Mouse (Mus musculus): ENCODE data around the gene Pdcl3. TPM values are rescaled to one million over a fixed set of nuclear protein-coding genes. Genes with fewer than 3 reads are reported as not detected.

Pdcl3 gene
- polyA plus RNA-seq, 1 experiment from 2014 or later: 156 TPM

DNA sequence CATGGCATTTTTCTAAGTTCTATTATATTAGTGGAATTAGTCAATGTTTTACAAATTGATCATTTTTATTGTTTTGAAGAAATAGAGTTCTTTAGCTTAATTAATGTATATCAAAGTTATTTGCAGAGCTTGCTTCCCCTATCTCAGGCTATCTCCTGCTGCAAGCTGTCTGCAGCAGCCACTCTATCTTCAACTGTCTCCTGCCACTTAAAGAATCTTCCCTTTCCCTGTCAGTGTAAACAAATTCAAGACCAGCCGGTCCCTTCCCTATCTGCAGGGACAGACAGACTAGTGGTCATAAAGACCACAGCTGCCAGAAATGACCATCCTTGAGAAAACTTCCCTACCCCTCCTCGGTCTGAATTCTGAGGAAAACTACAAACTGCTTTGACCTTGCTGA is 1.5 kb upstream of the Pdcl3 start:
- H3K4me2 ChIP-seq (ENCODE audit: low read length): no peak overlapping the region
- peaks cover 7% of the 10 kb centered on the region for H3K4me1 ChIP-seq (ENCODE audit: control insufficient read depth, insufficient read depth, low read length)
- 90% methylated on average over 2 of the region's 2 CpGs for WGBS
- no peaks in the 10 kb centered on the region for H3K36me3 ChIP-seq (ENCODE audit: control insufficient read depth, insufficient read depth, low read length)
- H3K9ac ChIP-seq (ENCODE audit: low read length): no peak overlapping the region
- H3K4me3 ChIP-seq (ENCODE audit: low read depth, low read length): no peak overlapping the region
- H3K27ac ChIP-seq (ENCODE audit: low read depth, low read length): no peak overlapping the region
- no peaks in the 10 kb centered on the region for H3K27me3 ChIP-seq (replicated peaks; ENCODE audit: control insufficient read depth, insufficient read depth, low read length)
- ATAC-seq (no peak), DNase-seq (ENCODE audit: low spot score) (no peak)
- no peaks in the 10 kb centered on the region for H3K9me3 ChIP-seq (replicated peaks; ENCODE audit: control insufficient read depth, low read length)

DNA sequence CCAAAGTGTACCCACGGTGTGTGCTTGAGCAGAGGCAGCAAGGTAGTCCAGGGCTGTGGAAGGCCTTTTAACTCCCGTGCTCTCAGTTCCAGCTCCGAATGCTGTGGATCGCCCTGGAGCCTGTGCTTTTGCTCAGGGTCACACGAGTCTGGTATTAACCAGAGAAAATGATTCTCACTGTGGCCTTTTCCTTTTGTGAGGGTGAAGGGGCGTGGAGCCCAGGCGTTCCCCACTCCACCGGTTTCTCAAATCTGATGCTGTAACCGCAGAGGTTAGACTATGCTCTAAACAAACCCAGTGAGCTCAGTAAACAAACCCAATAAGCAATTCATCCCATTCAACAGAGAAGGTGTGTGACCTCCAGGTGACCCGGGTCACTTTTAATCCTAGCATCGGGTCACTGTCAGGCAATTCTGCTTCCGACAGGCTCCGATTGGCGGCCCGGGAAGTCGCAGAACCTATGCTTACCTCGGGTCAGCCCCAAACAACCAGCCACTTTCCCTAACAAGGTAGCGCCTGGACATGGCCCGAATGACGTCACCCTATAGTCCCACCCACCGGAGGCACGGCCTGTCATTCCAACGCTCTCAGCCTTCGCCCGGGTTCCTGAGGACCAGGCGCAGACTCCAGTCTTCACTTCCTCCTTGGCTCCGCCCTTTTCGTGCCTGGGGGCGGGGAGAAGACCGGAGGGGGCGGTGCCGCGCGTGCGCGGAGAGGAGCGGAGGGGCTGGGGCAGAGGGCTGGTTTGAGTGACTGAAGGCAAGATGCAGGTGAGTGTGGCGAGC is 1.9 kb downstream of the Pdcl3 start:
- Histone ChIP-seq H3K4me3 (ENCODE audit: low read depth, low read length) (peak overlapping the region; percentile 74), H3K27ac (ENCODE audit: low read depth, low read length) (peak overlapping the region; percentile 6; the same call in 1 of the 2 replicates), H3K4me1 (ENCODE audit: control insufficient read depth, insufficient read depth, low read length) (peaks cover 7% of the 10 kb centered on the region), H3K9me3 (replicated peaks; ENCODE audit: control insufficient read depth, low read length) (no peaks in the 10 kb centered on the region), H3K9ac (ENCODE audit: low read length) (peak overlapping the region; percentile 78), H3K4me2 (ENCODE audit: low read length) (peak overlapping the region; percentile 87), H3K36me3 (ENCODE audit: control insufficient read depth, insufficient read depth, low read length) (peaks cover 9% of the 10 kb centered on the region; the same call in 1 of the 2 replicates), H3K27me3 (replicated peaks; ENCODE audit: control insufficient read depth, insufficient read depth, low read length) (no peaks in the 10 kb centered on the region)
- 4% methylated on average over 38 of the region's 38 CpGs for WGBS
- peak; percentile 99 for ATAC-seq
- peak; percentile 98 for DNase-seq (ENCODE audit: low spot score)

DNA sequence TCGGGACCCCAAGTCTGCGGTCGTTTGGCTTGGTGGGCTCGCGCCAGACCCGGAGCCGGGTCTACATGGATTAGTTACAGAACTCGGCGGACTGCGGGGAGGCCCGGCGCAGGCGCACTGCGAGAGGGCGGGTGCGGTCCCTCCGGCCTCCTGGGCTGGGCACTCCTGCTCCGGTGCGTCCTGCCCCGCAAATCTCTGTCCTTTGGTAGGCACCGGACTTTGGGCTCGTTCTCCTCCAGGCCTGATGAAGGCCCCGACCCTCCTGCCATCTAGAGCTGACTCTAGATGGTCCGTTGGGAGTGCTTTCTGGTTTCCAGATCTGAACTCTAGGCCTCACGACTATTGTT is 2.4 kb downstream of the Pdcl3 start:
- DNase-seq (ENCODE audit: low spot score) (no peak), ATAC-seq (peak; percentile 87)
- 1% methylated on average over 25 of the region's 25 CpGs for WGBS
- H3K4me2 ChIP-seq (ENCODE audit: low read length): peak overlapping the region; percentile 87
- H3K27ac ChIP-seq (ENCODE audit: low read depth, low read length): peak overlapping the region; percentile 6; the same call in 1 of the 2 replicates
- H3K27me3 ChIP-seq (replicated peaks; ENCODE audit: control insufficient read depth, insufficient read depth, low read length): no peaks in the 10 kb centered on the region
- H3K4me3 ChIP-seq (ENCODE audit: low read depth, low read length): peak overlapping the region; percentile 74
- H3K9ac ChIP-seq (ENCODE audit: low read length): peak overlapping the region; percentile 78
- peaks cover 14% of the 10 kb centered on the region; the same call in 1 of the 2 replicates for H3K36me3 ChIP-seq (ENCODE audit: control insufficient read depth, insufficient read depth, low read length)
- H3K9me3 ChIP-seq (replicated peaks; ENCODE audit: control insufficient read depth, low read length): no peaks in the 10 kb centered on the region
- peaks cover 7% of the 10 kb centered on the region for H3K4me1 ChIP-seq (ENCODE audit: control insufficient read depth, insufficient read depth, low read length)

DNA sequence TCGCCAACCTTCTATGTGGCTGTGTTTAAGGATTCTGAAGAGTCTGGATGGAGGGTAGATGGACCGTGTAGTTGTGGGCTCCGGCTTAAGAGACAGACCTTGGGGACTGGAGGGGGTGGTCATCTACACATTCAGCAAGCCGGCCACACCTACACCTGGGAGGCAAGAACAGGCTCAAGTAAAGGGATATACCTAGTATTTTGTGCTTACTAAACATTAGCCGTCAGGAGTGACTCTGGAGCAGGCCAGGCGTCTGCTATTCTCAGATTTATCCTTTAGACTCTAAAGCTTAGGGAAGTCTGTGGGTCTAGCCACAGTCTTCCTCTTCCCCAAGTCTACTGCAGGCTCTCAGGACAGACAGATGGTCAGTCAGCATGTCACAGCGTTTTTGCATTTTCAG is 2.9 kb downstream of the Pdcl3 start:
- H3K27ac ChIP-seq (ENCODE audit: low read depth, low read length): no peak overlapping the region; the same call in 1 of the 2 replicates
- H3K9ac ChIP-seq (ENCODE audit: low read length): peak overlapping the region; percentile 78
- H3K9me3 ChIP-seq (replicated peaks; ENCODE audit: control insufficient read depth, low read length): no peaks in the 10 kb centered on the region
- H3K4me2 ChIP-seq (ENCODE audit: low read length): peak overlapping the region; percentile 87
- no peaks in the 10 kb centered on the region for H3K27me3 ChIP-seq (replicated peaks; ENCODE audit: control insufficient read depth, insufficient read depth, low read length)
- DNase-seq (ENCODE audit: low spot score): peak; percentile 24
- H3K36me3 ChIP-seq (ENCODE audit: control insufficient read depth, insufficient read depth, low read length): peaks cover 17% of the 10 kb centered on the region
- WGBS: 38% methylated on average over 7 of the region's 7 CpGs
- no peak for ATAC-seq
- H3K4me1 ChIP-seq (ENCODE audit: control insufficient read depth, insufficient read depth, low read length): peaks cover 7% of the 10 kb centered on the region
- peak overlapping the region; percentile 74 for H3K4me3 ChIP-seq (ENCODE audit: low read depth, low read length)

DNA sequence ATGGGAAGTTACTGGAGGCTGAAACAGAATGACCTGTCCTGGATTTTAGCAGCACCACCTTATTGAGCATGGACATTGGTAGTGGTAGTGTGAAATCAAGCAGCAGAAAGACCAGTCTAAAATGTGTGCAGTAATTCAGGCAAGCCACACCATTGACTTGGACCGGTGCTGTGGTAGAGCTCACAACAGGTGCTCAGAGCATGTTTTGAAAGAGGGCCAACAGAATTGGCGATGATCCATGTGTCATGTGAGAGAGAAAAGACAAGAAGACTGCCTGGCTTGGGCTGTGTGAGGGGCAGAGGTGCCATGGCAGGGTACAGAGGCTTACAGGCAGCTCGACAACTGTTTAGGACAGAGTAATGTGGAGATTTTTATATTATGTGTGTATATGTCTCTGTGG is 7.0 kb downstream of the Pdcl3 start:
- DNase-seq (ENCODE audit: low spot score) (no peak), ATAC-seq (no peak)
- Histone ChIP-seq H3K4me3 (ENCODE audit: low read depth, low read length) (no peak overlapping the region), H3K9ac (ENCODE audit: low read length) (no peak overlapping the region), H3K4me2 (ENCODE audit: low read length) (no peak overlapping the region), H3K9me3 (replicated peaks; ENCODE audit: control insufficient read depth, low read length) (no peaks in the 10 kb centered on the region), H3K36me3 (ENCODE audit: control insufficient read depth, insufficient read depth, low read length) (peaks cover 55% of the 10 kb centered on the region), H3K4me1 (ENCODE audit: control insufficient read depth, insufficient read depth, low read length) (peaks cover 4% of the 10 kb centered on the region), H3K27me3 (replicated peaks; ENCODE audit: control insufficient read depth, insufficient read depth, low read length) (no peaks in the 10 kb centered on the region), H3K27ac (ENCODE audit: low read depth, low read length) (no peak overlapping the region)
- WGBS: 72% methylated on average over 3 of the region's 3 CpGs

DNA sequence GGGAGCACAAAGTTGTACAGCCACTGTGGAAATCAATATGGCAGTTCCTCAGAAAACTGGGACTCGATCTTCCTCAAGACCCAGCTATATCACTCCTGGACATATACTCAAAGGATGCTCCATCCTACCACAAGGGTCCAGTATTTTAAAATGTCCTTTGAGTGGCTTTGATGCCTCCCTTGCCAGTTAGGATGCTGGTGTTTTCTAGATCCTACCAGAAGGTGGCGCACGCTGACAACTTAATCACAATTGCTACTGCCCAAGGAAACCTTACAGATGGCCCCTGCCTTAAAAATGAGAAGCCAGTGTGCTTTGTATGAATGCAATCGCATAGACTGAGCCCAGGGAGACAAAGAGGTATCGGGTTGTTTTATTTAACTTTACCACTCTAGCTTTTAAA is 15.7 kb downstream of the Pdcl3 start:
- Histone ChIP-seq H3K9ac (ENCODE audit: low read length) (peak overlapping the region; percentile 25; the same call in 1 of the 2 replicates), H3K4me1 (ENCODE audit: control insufficient read depth, insufficient read depth, low read length) (no peaks in the 10 kb centered on the region), H3K36me3 (ENCODE audit: control insufficient read depth, insufficient read depth, low read length) (peaks cover 23% of the 10 kb centered on the region), H3K4me2 (ENCODE audit: low read length) (no peak overlapping the region), H3K4me3 (ENCODE audit: low read depth, low read length) (no peak overlapping the region), H3K27me3 (replicated peaks; ENCODE audit: control insufficient read depth, insufficient read depth, low read length) (no peaks in the 10 kb centered on the region), H3K9me3 (replicated peaks; ENCODE audit: control insufficient read depth, low read length) (no peaks in the 10 kb centered on the region), H3K27ac (ENCODE audit: low read depth, low read length) (no peak overlapping the region)
- ATAC-seq: peak; percentile 78
- peak; percentile 91 for DNase-seq (ENCODE audit: low spot score)
- WGBS: 13% methylated on average over 5 of the region's 5 CpGs

DNA sequence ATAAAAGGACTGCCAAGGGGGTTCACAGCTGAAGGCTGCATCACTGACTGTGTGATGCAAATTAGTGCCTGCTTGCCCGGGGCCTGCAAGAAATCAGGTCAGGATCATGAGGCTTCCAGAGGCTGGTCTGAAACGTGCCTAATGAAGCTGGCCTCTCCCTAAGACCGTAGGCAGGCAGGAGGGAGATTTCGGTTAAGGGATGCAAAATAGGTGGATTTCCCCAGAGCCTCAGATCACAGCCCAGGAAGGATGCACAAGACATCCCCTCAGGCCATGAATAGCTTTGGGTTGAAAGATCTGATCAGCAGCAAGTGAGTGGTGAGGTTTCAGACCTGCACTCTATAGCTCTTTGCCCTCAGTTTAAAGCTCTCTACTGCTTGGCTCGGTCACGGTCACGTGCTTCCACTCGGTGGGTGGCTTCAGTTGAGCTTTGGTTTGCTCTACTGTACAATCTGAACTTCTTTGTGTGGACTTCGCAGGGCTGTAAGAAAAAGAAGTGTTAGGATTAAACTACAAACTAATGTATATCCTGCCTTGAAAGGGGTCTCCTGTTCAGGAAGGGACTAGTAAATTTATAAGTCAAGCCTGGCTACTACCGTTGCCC is 20.4 kb downstream of the Pdcl3 start:
- H3K9ac ChIP-seq (ENCODE audit: low read length): no peak overlapping the region
- no peak overlapping the region for H3K4me3 ChIP-seq (ENCODE audit: low read depth, low read length)
- H3K27ac ChIP-seq (ENCODE audit: low read depth, low read length): no peak overlapping the region
- H3K9me3 ChIP-seq (replicated peaks; ENCODE audit: control insufficient read depth, low read length): no peaks in the 10 kb centered on the region
- no peak for ATAC-seq
- no peak overlapping the region for H3K4me2 ChIP-seq (ENCODE audit: low read length)
- 49% methylated on average over 10 of the region's 10 CpGs for WGBS
- no peaks in the 10 kb centered on the region for H3K36me3 ChIP-seq (ENCODE audit: control insufficient read depth, insufficient read depth, low read length)
- H3K4me1 ChIP-seq (ENCODE audit: control insufficient read depth, insufficient read depth, low read length): no peaks in the 10 kb centered on the region
- no peak for DNase-seq (ENCODE audit: low spot score)
- H3K27me3 ChIP-seq (replicated peaks; ENCODE audit: control insufficient read depth, insufficient read depth, low read length): no peaks in the 10 kb centered on the region

DNA sequence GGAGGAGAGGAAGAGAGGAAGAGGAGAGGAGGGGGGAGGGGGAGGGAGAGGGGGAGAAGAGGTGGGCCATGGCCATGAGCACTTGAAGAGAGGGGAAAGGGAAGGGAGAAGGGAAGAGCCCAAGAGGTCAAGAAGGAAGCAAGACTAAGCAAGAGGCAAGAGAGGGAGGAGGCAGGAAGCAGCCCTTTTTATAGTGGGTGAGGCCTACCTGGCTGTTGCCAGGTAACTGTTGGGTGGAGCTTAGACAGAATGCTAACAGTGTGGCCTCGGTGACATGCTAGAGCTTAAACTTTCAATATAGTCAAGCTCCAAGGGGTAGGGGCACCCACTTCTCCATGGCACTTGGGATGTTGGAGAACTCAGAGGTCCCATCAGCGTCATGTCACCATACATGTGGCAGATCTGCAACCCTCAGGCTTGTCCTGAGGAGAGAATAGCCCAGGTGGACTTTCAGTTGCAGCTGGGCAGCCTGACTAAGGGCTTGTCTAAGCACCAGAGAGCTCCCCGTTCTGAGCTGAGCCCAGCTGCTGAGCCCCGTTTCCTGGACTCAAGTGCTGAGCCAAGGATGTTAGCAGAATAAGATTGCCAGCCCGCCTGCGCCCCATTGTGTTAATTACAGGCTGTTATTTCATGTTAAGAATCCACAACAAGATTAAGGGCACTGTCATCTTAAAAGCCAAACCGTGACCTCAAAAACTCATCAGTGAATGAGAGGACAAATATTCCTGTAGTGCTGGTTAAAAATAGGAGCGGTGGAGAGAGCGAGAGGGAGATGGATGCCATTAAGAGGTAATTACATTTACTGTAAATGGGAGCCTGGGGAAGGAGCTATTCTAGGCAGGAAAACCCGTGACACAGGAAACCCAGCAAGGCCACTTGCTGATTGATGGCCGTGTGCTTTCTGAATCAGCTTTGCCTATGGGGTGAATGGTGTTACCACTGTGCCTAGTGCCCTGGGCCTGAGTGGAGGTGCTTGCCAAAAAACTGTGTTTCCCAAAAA is 21.7 kb downstream of the Pdcl3 start:
- H3K9me3 ChIP-seq (replicated peaks; ENCODE audit: control insufficient read depth, low read length): no peaks in the 10 kb centered on the region
- no peak; the same call in 1 of the 2 replicates for ATAC-seq
- no peak overlapping the region for H3K27ac ChIP-seq (ENCODE audit: low read depth, low read length)
- peak; percentile 46 for DNase-seq (ENCODE audit: low spot score)
- no peak overlapping the region for H3K9ac ChIP-seq (ENCODE audit: low read length)
- WGBS: 46% methylated on average over 11 of the region's 11 CpGs
- H3K4me3 ChIP-seq (ENCODE audit: low read depth, low read length): no peak overlapping the region
- H3K4me1 ChIP-seq (ENCODE audit: control insufficient read depth, insufficient read depth, low read length): no peaks in the 10 kb centered on the region
- no peaks in the 10 kb centered on the region for H3K27me3 ChIP-seq (replicated peaks; ENCODE audit: control insufficient read depth, insufficient read depth, low read length)
- no peak overlapping the region for H3K4me2 ChIP-seq (ENCODE audit: low read length)
- H3K36me3 ChIP-seq (ENCODE audit: control insufficient read depth, insufficient read depth, low read length): no peaks in the 10 kb centered on the region
